Mouse (Mus musculus) G1E (cell line): ENCODE measurements at regions not wholly inside any gene's neighbourhood (a gene's known extent, or its start where the extent isn't known, plus 50 kb on each side); places are given as distances from the start of the nearest gene placed in this dataset.

Experiments
- ATAC-seq: 2 replicates; pipeline ENCODE4 v1.8.0; 2016; ENCODE audit warnings: mild to moderate bottlenecking; ENCODE audit not compliant: insufficient number of reproducible peaks, poor library complexity, low FRiP score, severe bottlenecking; ENCODE audit errors: extremely low read depth
- DNase-seq: peaks from one replicate; pipeline ENCODE4 v3.0.0; 2012; ENCODE audit warnings: low spot score
- H3K27me3 ChIP-seq: 2 replicates; pipeline ENCODE4 v1.6.1; 2012; ENCODE audit warnings: mild to moderate bottlenecking, low read length, inconsistent platforms; ENCODE audit not compliant: insufficient read depth
- H3K36me3 ChIP-seq: replicated peaks from 2 replicates; pipeline ENCODE3; 2012; ENCODE audit warnings: mild to moderate bottlenecking, inconsistent platforms
- H3K4me1 ChIP-seq: 2 replicates; pipeline ENCODE4 v1.6.1; 2012; ENCODE audit warnings: low read depth, low read length, inconsistent platforms, mixed read lengths; ENCODE audit not compliant: insufficient read depth
- H3K4me3 ChIP-seq: 2 replicates; pipeline ENCODE4 v1.5.1; 2012; ENCODE audit warnings: low read depth, mild to moderate bottlenecking, inconsistent platforms, low read length, moderate library complexity, mixed read lengths
- H3K9me3 ChIP-seq: replicated peaks from 2 replicates; pipeline ENCODE4 v1.6.1; 2012; ENCODE audit warnings: inconsistent platforms
- CTCF ChIP-seq: IDR thresholded peaks from 2 replicates; pipeline ENCODE4 v1.5.1; 2012; ENCODE audit warnings: low read depth, low read length, inconsistent platforms, mixed read lengths
- GATA1 ChIP-seq: IDR thresholded peaks from 2 replicates; pipeline ENCODE4 v1.6.1; 2012; ENCODE audit warnings: borderline replicate concordance, low read length, inconsistent platforms, mixed read lengths
- GATA2 ChIP-seq: IDR thresholded peaks from 2 replicates; pipeline ENCODE4 v1.6.1; 2012; ENCODE audit warnings: low read depth, low read length, inconsistent platforms, borderline replicate concordance
- POLR2AphosphoS5 ChIP-seq: IDR thresholded peaks from 2 replicates; pipeline ENCODE4 v1.6.1; 2012; ENCODE audit warnings: low read depth, low read length, inconsistent platforms; ENCODE audit not compliant: insufficient replicate concordance
- TAL1 ChIP-seq: conservative IDR thresholded peaks from 2 replicates; pipeline ENCODE4 v1.6.1; 2012; ENCODE audit warnings: low read depth, low read length, inconsistent platforms, mixed read lengths

- no peak for ATAC-seq
- Histone ChIP-seq H3K4me3 (no peak overlapping the region), H3K36me3 (no peaks in the 10 kb centered on the region), H3K4me1 (peaks cover under 1% of the 10 kb centered on the region; the same call in 1 of the 2 replicates), H3K27me3 (peaks cover 45% of the 10 kb centered on the region), H3K9me3 (no peaks in the 10 kb centered on the region)
- TF ChIP-seq GATA2 (no peak), CTCF (no peak), GATA1 (no peak), POLR2AphosphoS5 (no peak), TAL1 (no peak)
- no peak for DNase-seq
These were observed 70.3 kb upstream of the Gadd45a start for GRCm38 (mm10) chr6:67107517-67107916.

- TF ChIP-seq POLR2AphosphoS5 (no peak), GATA1 (no peak), GATA2 (no peak), TAL1 (no peak), CTCF (no peak)
- H3K9me3 ChIP-seq, result no peaks in the 10 kb centered on the region
- no peak for DNase-seq
These were observed 69.2 kb upstream of the Gadd45a start for GRCm38 (mm10) chr6:67106493-67106892.

GRCm38 (mm10) chr6:67105386-67105785 lies 68.1 kb upstream of the Gadd45a start:
- Histone ChIP-seq H3K4me1 (peaks cover 2% of the 10 kb centered on the region; the same call in 1 of the 2 replicates), H3K27me3 (peaks cover 44% of the 10 kb centered on the region), H3K36me3 (no peaks in the 10 kb centered on the region), H3K9me3 (no peaks in the 10 kb centered on the region), H3K4me3 (no peak overlapping the region)
- ATAC-seq (no peak), DNase-seq (no peak)
- TF ChIP-seq GATA1, result no peak
- TF ChIP-seq GATA2, result no peak
- TF ChIP-seq CTCF, result no peak
- TF ChIP-seq TAL1, result no peak
- no peak for TF ChIP-seq POLR2AphosphoS5

More at GRCm38 (mm10) chr6:67106493-67106892, 69.2 kb upstream of the Gadd45a start:
- Histone ChIP-seq H3K4me3 (no peak overlapping the region), H3K27me3 (peaks cover 48% of the 10 kb centered on the region), H3K36me3 (no peaks in the 10 kb centered on the region), H3K4me1 (peaks cover 2% of the 10 kb centered on the region; the same call in 1 of the 2 replicates)
- no peak for ATAC-seq

GRCm38 (mm10) chr6:67104205-67104604 lies 66.9 kb upstream of the Gadd45a start:
- Histone ChIP-seq H3K4me3 (no peak overlapping the region), H3K9me3 (no peaks in the 10 kb centered on the region), H3K4me1 (peaks cover 2% of the 10 kb centered on the region; the same call in 1 of the 2 replicates), H3K27me3 (peaks cover 47% of the 10 kb centered on the region), H3K36me3 (no peaks in the 10 kb centered on the region)
- TF ChIP-seq TAL1 (no peak), GATA1 (no peak), GATA2 (no peak), CTCF (no peak), POLR2AphosphoS5 (no peak)
- ATAC-seq (no peak), DNase-seq (no peak)

GRCm38 (mm10) chr6:67102541-67103134 lies 65.4 kb upstream of the Gadd45a start:
- ATAC-seq (no peak), DNase-seq (no peak)
- no peak for TF ChIP-seq TAL1
- no peak for TF ChIP-seq CTCF
- TF ChIP-seq GATA2, result no peak
- no peak for TF ChIP-seq GATA1
- TF ChIP-seq POLR2AphosphoS5, result no peak
- Histone ChIP-seq H3K4me1 (peaks cover 2% of the 10 kb centered on the region; the same call in 1 of the 2 replicates), H3K4me3 (no peak overlapping the region), H3K36me3 (no peaks in the 10 kb centered on the region), H3K9me3 (no peaks in the 10 kb centered on the region), H3K27me3 (peaks cover 44% of the 10 kb centered on the region)

GRCm38 (mm10) chr6:67102014-67102413 lies 64.8 kb upstream of the Gadd45a start:
- peaks cover 2% of the 10 kb centered on the region; the same call in 1 of the 2 replicates for H3K4me1 ChIP-seq
- H3K27me3 ChIP-seq, result peaks cover 40% of the 10 kb centered on the region
- ATAC-seq (no peak), DNase-seq (no peak)
- no peaks in the 10 kb centered on the region for H3K9me3 ChIP-seq
- TF ChIP-seq CTCF (no peak), GATA2 (no peak), TAL1 (no peak), POLR2AphosphoS5 (no peak), GATA1 (no peak)
- H3K36me3 ChIP-seq, result no peaks in the 10 kb centered on the region
- H3K4me3 ChIP-seq, result no peak overlapping the region

- no peak overlapping the region for H3K4me3 ChIP-seq
- H3K4me1 ChIP-seq, result no peaks in the 10 kb centered on the region
- H3K27me3 ChIP-seq, result peaks cover 10% of the 10 kb centered on the region
- DNase-seq, result no peak
- no peaks in the 10 kb centered on the region for H3K9me3 ChIP-seq
- H3K36me3 ChIP-seq, result no peaks in the 10 kb centered on the region
- no peak for ATAC-seq
- TF ChIP-seq TAL1, result no peak
- TF ChIP-seq GATA1, result no peak
- TF ChIP-seq POLR2AphosphoS5, result no peak
- no peak for TF ChIP-seq CTCF
- TF ChIP-seq GATA2, result no peak
These were observed 57.2 kb upstream of the Gadd45a start for GRCm38 (mm10) chr6:67094426-67094825.
